Mouse (Mus musculus): ENCODE results near the gene Cpa5. TPM values are rescaled to one million over a fixed set of nuclear protein-coding genes. Genes with fewer than 3 reads are reported as not detected.

The Cpa5 gene
- polyA plus RNA-seq, 1 experiment = not detected

- peaks cover 2% of the 10 kb centered on the region; the same call in 1 of the 2 replicates for H3K4me1 ChIP-seq (ENCODE audit: control insufficient read depth, insufficient read depth, insufficient read length)
- H3K4me3 ChIP-seq (ENCODE audit: extremely low read depth, insufficient read depth, insufficient read length) = no peak overlapping the region
- DNase-seq (ENCODE audit: low read depth in 1 of 2, low spot score in 2 of 2) = no peak
- no peak overlapping the region for H3K27ac ChIP-seq (ENCODE audit: insufficient read depth, low read length)
- no peaks in the 10 kb centered on the region for H3K36me3 ChIP-seq (ENCODE audit: control insufficient read depth, insufficient read depth, low read length)
- no peak for TF ChIP-seq POLR2A (IDR thresholded peaks at IDR 0.05; ENCODE audit: low read depth, low read length)
- no peak for TF ChIP-seq CTCF (IDR thresholded peaks at IDR 0.05; ENCODE audit: extremely low read depth, insufficient read depth, insufficient read length, insufficient replicate concordance)
- 79% methylated on average over 4 of the region's 4 CpGs for WGBS
- no peaks in the 10 kb centered on the region for H3K27me3 ChIP-seq (ENCODE audit: control insufficient read depth, insufficient read depth, low read length)
Measured at GRCm38 (mm10) chr6:30620591-30620990, 9.8 kb downstream of the Cpa5 start.

- no peak for TF ChIP-seq POLR2A (IDR thresholded peaks at IDR 0.05; ENCODE audit: low read depth, low read length)
- no peak for TF ChIP-seq CTCF (IDR thresholded peaks at IDR 0.05; ENCODE audit: extremely low read depth, insufficient read depth, insufficient read length, insufficient replicate concordance)
- H3K4me1 ChIP-seq (ENCODE audit: control insufficient read depth, insufficient read depth, insufficient read length) = peaks cover 2% of the 10 kb centered on the region; the same call in 1 of the 2 replicates
- H3K27ac ChIP-seq (ENCODE audit: insufficient read depth, low read length) = no peak overlapping the region
- WGBS = 94% methylated on average over 6 of the region's 6 CpGs
- DNase-seq (ENCODE audit: low read depth in 1 of 2, low spot score in 2 of 2) = no peak
- no peaks in the 10 kb centered on the region for H3K36me3 ChIP-seq (ENCODE audit: control insufficient read depth, insufficient read depth, low read length)
- H3K27me3 ChIP-seq (ENCODE audit: control insufficient read depth, insufficient read depth, low read length) = no peaks in the 10 kb centered on the region
- no peak overlapping the region for H3K4me3 ChIP-seq (ENCODE audit: extremely low read depth, insufficient read depth, insufficient read length)
Measured at GRCm38 (mm10) chr6:30620994-30621393, 10.2 kb downstream of the Cpa5 start.

- 64% methylated on average over 4 of the region's 4 CpGs for WGBS
Measured at GRCm38 (mm10) chr6:30621986-30622389, 11.2 kb downstream of the Cpa5 start.

GRCm38 (mm10) chr6:30624763-30625162 is 14.0 kb downstream of the Cpa5 start:
- H3K4me3 ChIP-seq (ENCODE audit: extremely low read depth, insufficient read depth, insufficient read length) = no peak overlapping the region
- no peak for DNase-seq (ENCODE audit: low read depth in 1 of 2, low spot score in 2 of 2)
- TF ChIP-seq POLR2A (IDR thresholded peaks at IDR 0.05; ENCODE audit: low read depth, low read length) = no peak
- TF ChIP-seq CTCF (IDR thresholded peaks at IDR 0.05; ENCODE audit: extremely low read depth, insufficient read depth, insufficient read length, insufficient replicate concordance) = no peak

More at GRCm38 (mm10) chr6:30621986-30622389, 11.2 kb downstream of the Cpa5 start:
- DNase-seq (ENCODE audit: low read depth in 1 of 2, low spot score in 2 of 2) = no peak
- no peak overlapping the region for H3K27ac ChIP-seq (ENCODE audit: insufficient read depth, low read length)
- H3K36me3 ChIP-seq (ENCODE audit: control insufficient read depth, insufficient read depth, low read length) = no peaks in the 10 kb centered on the region
- no peak for TF ChIP-seq POLR2A (IDR thresholded peaks at IDR 0.05; ENCODE audit: low read depth, low read length)
- TF ChIP-seq CTCF (IDR thresholded peaks at IDR 0.05; ENCODE audit: extremely low read depth, insufficient read depth, insufficient read length, insufficient replicate concordance) = no peak
- H3K4me1 ChIP-seq (ENCODE audit: control insufficient read depth, insufficient read depth, insufficient read length) = peaks cover 1% of the 10 kb centered on the region; the same call in 1 of the 2 replicates
- no peak overlapping the region for H3K4me3 ChIP-seq (ENCODE audit: extremely low read depth, insufficient read depth, insufficient read length)
- no peaks in the 10 kb centered on the region for H3K27me3 ChIP-seq (ENCODE audit: control insufficient read depth, insufficient read depth, low read length)

GRCm38 (mm10) chr6:30628152-30628551 is 17.3 kb downstream of the Cpa5 start:
- WGBS = 88% methylated on average over 6 of the region's 6 CpGs
- no peak overlapping the region for H3K27ac ChIP-seq (ENCODE audit: insufficient read depth, low read length)
- TF ChIP-seq POLR2A (IDR thresholded peaks at IDR 0.05; ENCODE audit: low read depth, low read length) = no peak
- TF ChIP-seq CTCF (IDR thresholded peaks at IDR 0.05; ENCODE audit: extremely low read depth, insufficient read depth, insufficient read length, insufficient replicate concordance) = no peak
- no peaks in the 10 kb centered on the region for H3K36me3 ChIP-seq (ENCODE audit: control insufficient read depth, insufficient read depth, low read length)
- no peaks in the 10 kb centered on the region for H3K27me3 ChIP-seq (ENCODE audit: control insufficient read depth, insufficient read depth, low read length)
- H3K4me1 ChIP-seq (ENCODE audit: control insufficient read depth, insufficient read depth, insufficient read length) = no peaks in the 10 kb centered on the region
- DNase-seq (ENCODE audit: low read depth in 1 of 2, low spot score in 2 of 2) = no peak
- H3K4me3 ChIP-seq (ENCODE audit: extremely low read depth, insufficient read depth, insufficient read length) = no peak overlapping the region

More at GRCm38 (mm10) chr6:30624763-30625162, 14.0 kb downstream of the Cpa5 start:
- WGBS = 88% methylated on average over 9 of the region's 9 CpGs
- Histone ChIP-seq H3K36me3 (ENCODE audit: control insufficient read depth, insufficient read depth, low read length) (no peaks in the 10 kb centered on the region), H3K27me3 (ENCODE audit: control insufficient read depth, insufficient read depth, low read length) (no peaks in the 10 kb centered on the region), H3K4me1 (ENCODE audit: control insufficient read depth, insufficient read depth, insufficient read length) (no peaks in the 10 kb centered on the region), H3K27ac (ENCODE audit: insufficient read depth, low read length) (no peak overlapping the region)

GRCm38 (mm10) chr6:30629989-30630388 is 19.2 kb downstream of the Cpa5 start:
- H3K4me3 ChIP-seq (ENCODE audit: extremely low read depth, insufficient read depth, insufficient read length) = no peak overlapping the region
- no peak for TF ChIP-seq POLR2A (IDR thresholded peaks at IDR 0.05; ENCODE audit: low read depth, low read length)
- no peak for TF ChIP-seq CTCF (IDR thresholded peaks at IDR 0.05; ENCODE audit: extremely low read depth, insufficient read depth, insufficient read length, insufficient replicate concordance)
- H3K36me3 ChIP-seq (ENCODE audit: control insufficient read depth, insufficient read depth, low read length) = no peaks in the 10 kb centered on the region
- WGBS = 56% methylated on average over 1 of the region's 1 CpGs
- no peak overlapping the region for H3K27ac ChIP-seq (ENCODE audit: insufficient read depth, low read length)
- no peaks in the 10 kb centered on the region for H3K4me1 ChIP-seq (ENCODE audit: control insufficient read depth, insufficient read depth, insufficient read length)
- no peaks in the 10 kb centered on the region for H3K27me3 ChIP-seq (ENCODE audit: control insufficient read depth, insufficient read depth, low read length)
- no peak for DNase-seq (ENCODE audit: low read depth in 1 of 2, low spot score in 2 of 2)

- TF ChIP-seq CTCF (IDR thresholded peaks at IDR 0.05; ENCODE audit: extremely low read depth, insufficient read depth, insufficient read length, insufficient replicate concordance) = no peak
- no peak for TF ChIP-seq POLR2A (IDR thresholded peaks at IDR 0.05; ENCODE audit: low read depth, low read length)
- Histone ChIP-seq H3K36me3 (ENCODE audit: control insufficient read depth, insufficient read depth, low read length) (no peaks in the 10 kb centered on the region), H3K27me3 (ENCODE audit: control insufficient read depth, insufficient read depth, low read length) (no peaks in the 10 kb centered on the region), H3K4me1 (ENCODE audit: control insufficient read depth, insufficient read depth, insufficient read length) (no peaks in the 10 kb centered on the region), H3K27ac (ENCODE audit: insufficient read depth, low read length) (no peak overlapping the region), H3K4me3 (ENCODE audit: extremely low read depth, insufficient read depth, insufficient read length) (no peak overlapping the region)
- 76% methylated on average over 8 of the region's 8 CpGs for WGBS
- DNase-seq (ENCODE audit: low read depth in 1 of 2, low spot score in 2 of 2) = no peak
Measured at GRCm38 (mm10) chr6:30635361-30635862, 24.6 kb downstream of the Cpa5 start.
